Mouse (Mus musculus) adrenal gland, adult 8-10 months (tissue): Measurements from ENCODE around the gene Crocc. TPM values are rescaled to one million over a fixed set of nuclear protein-coding genes. Genes with fewer than 3 reads are reported as not detected.
A peak's percentile ranks its signal among the peaks of the same experiment; 100 is the strongest.

ENCODE experiments used
- DNase-seq: peaks from one replicate; pipeline ENCODE4 v3.0.0; 2022
- total RNA-seq, 4 experiments: library from RNA; stranded (reverse); gene quantifications; 2 replicates each; pipeline ENCODE4 v1.2.4; 2022

The Crocc gene
- total RNA-seq: 10 to 100 TPM in 3 of 4 experiments, 1 to 10 TPM in 1; 8.4 to 22.2 (median 13.2) TPM

- DNase-seq: peak; percentile 98
Measured at GRCm38 (mm10) chr4:141060426-141061301, at the start of gene Crocc. Gene Crocc (minus strand): TSS chr4:141060550.

- no peak for DNase-seq
Measured at GRCm38 (mm10) chr4:141108196-141108732, 47.9 kb upstream of the Crocc start.

- no peak for DNase-seq
Measured at GRCm38 (mm10) chr4:141106526-141107183, 46.3 kb upstream of the Crocc start.

GRCm38 (mm10) chr4:141101855-141102254 lies 41.5 kb upstream of the Crocc start:
- DNase-seq: no peak

- DNase-seq: no peak
Measured at GRCm38 (mm10) chr4:141101291-141101690, 40.9 kb upstream of the Crocc start.

GRCm38 (mm10) chr4:141099956-141100355 lies 39.6 kb upstream of the Crocc start:
- no peak for DNase-seq

- DNase-seq: no peak
Measured at GRCm38 (mm10) chr4:141098935-141099334, 38.6 kb upstream of the Crocc start.

GRCm38 (mm10) chr4:141096710-141097109 lies 36.4 kb upstream of the Crocc start:
- no peak for DNase-seq

GRCm38 (mm10) chr4:141095016-141095415 lies 34.7 kb upstream of the Crocc start:
- DNase-seq: peak; percentile 55

GRCm38 (mm10) chr4:141088714-141089113 lies 28.4 kb upstream of the Crocc start:
- no peak for DNase-seq

GRCm38 (mm10) chr4:141088033-141088432 lies 27.7 kb upstream of the Crocc start, which contains the start of gene Spata21:
Gene Spata21 (plus strand): TSS chr4:141088333.
- no peak for DNase-seq

GRCm38 (mm10) chr4:141086862-141087261 lies 26.5 kb upstream of the Crocc start:
- DNase-seq: no peak

GRCm38 (mm10) chr4:141078510-141079137 lies 18.3 kb upstream of the Crocc start:
- no peak for DNase-seq

- peak; percentile 93 for DNase-seq
Measured at GRCm38 (mm10) chr4:141077681-141078509, 17.5 kb upstream of the Crocc start, which contains the start of gene Necap2. Gene Necap2 (minus strand): TSS chr4:141078357.

GRCm38 (mm10) chr4:141076761-141077506 lies 16.6 kb upstream of the Crocc start:
- DNase-seq: no peak

- no peak for DNase-seq
Measured at GRCm38 (mm10) chr4:141074109-141074508, 13.8 kb upstream of the Crocc start.

- no peak for DNase-seq
Measured at GRCm38 (mm10) chr4:141073661-141074060, 13.3 kb upstream of the Crocc start.

- DNase-seq: no peak
Measured at GRCm38 (mm10) chr4:141072502-141072901, 12.2 kb upstream of the Crocc start.

GRCm38 (mm10) chr4:141069731-141070130 lies 9.4 kb upstream of the Crocc start:
- no peak for DNase-seq

- no peak for DNase-seq
Measured at GRCm38 (mm10) chr4:141068655-141069054, 8.3 kb upstream of the Crocc start.

GRCm38 (mm10) chr4:141067516-141068046 lies 7.2 kb upstream of the Crocc start:
- DNase-seq: no peak
